10 mouse cellular contexts compared by ENCODE assay signal in genomic region chr17:51321025-51321424, GRCm38 (mm10).
DNase-seq lines count a peak whose midpoint lies in the region; ATAC-seq and TF ChIP-seq lines count a peak whose summit lies in the region.
"Had no signal": no experiment of that assay in that cellular context is flagged by ENCODE, and none has a peak within 500 bp of the region (broad histone marks: within the 10 kb centered on the region; RNA-seq: fewer than 3 reads in every experiment).

No protein-coding gene starts in this region.

- no peaks in the 10 kb centered on the region for H3K36me3 ChIP-seq in forebrain, postnatal 0 days (ENCODE audit: insufficient read depth)
- no peaks in the 10 kb centered on the region for H3K36me3 ChIP-seq in midbrain, postnatal 0 days (ENCODE audit: insufficient read depth, low read length)
- no peaks in the 10 kb centered on the region for H3K36me3 ChIP-seq in liver, embryonic 11.5 days (ENCODE audit: control insufficient read depth, insufficient read depth, low read length)
- H3K36me3 ChIP-seq: heart, embryonic 13.5 days; limb, embryonic 12.5 days had no signal

- no peaks in the 10 kb centered on the region for H3K9me3 ChIP-seq in forebrain, postnatal 0 days (ENCODE audit: low read length)
- no peaks in the 10 kb centered on the region for H3K9me3 ChIP-seq in midbrain, postnatal 0 days (ENCODE audit: low read length)
- H3K9me3 ChIP-seq in liver, embryonic 11.5 days (ENCODE audit: control insufficient read depth, low read length): no peaks in the 10 kb centered on the region
- H3K9me3 ChIP-seq: heart, embryonic 13.5 days; limb, embryonic 12.5 days had no signal

- no peak overlapping the region for H3K9ac ChIP-seq in forebrain, postnatal 0 days
- no peak overlapping the region for H3K9ac ChIP-seq in midbrain, postnatal 0 days (replicated peaks; ENCODE audit: low read length, poor library complexity, severe bottlenecking)
- no peak overlapping the region for H3K9ac ChIP-seq in liver, embryonic 11.5 days (ENCODE audit: low read depth, low read length)
- H3K9ac ChIP-seq: heart, embryonic 13.5 days; limb, embryonic 12.5 days had no signal

- peak; percentile 66 for ATAC-seq in forebrain, postnatal 0 days
- ATAC-seq in midbrain, postnatal 0 days (ENCODE audit: low FRiP score): no peak
- ATAC-seq in liver, embryonic 11.5 days (replicated peaks; ENCODE audit: low FRiP score): no peak

- H3K27me3 ChIP-seq in forebrain, postnatal 0 days (ENCODE audit: insufficient read depth, low read length): no peaks in the 10 kb centered on the region
- no peaks in the 10 kb centered on the region for H3K27me3 ChIP-seq in midbrain, postnatal 0 days (ENCODE audit: insufficient read depth, low read length)
- no peaks in the 10 kb centered on the region for H3K27me3 ChIP-seq in liver, embryonic 11.5 days (replicated peaks; ENCODE audit: control insufficient read depth, insufficient read depth, low read length)
- H3K27me3 ChIP-seq: heart, embryonic 13.5 days; limb, embryonic 12.5 days had no signal

- 47% methylated on average over 5 of the region's 5 CpGs for WGBS in forebrain, postnatal 0 days
- WGBS in midbrain, postnatal 0 days: 59% methylated on average over 5 of the region's 5 CpGs
- WGBS in liver, embryonic 11.5 days: 81% methylated on average over 5 of the region's 5 CpGs

- no peak overlapping the region for H3K27ac ChIP-seq in forebrain, postnatal 0 days (ENCODE audit: low read depth, low read length)
- H3K27ac ChIP-seq in midbrain, postnatal 0 days (ENCODE audit: low read depth, low read length): no peak overlapping the region
- H3K27ac ChIP-seq in liver, embryonic 11.5 days (ENCODE audit: low read depth, low read length): no peak overlapping the region
- H3K27ac ChIP-seq: heart, embryonic 13.5 days; limb, embryonic 12.5 days had no signal

- H3K4me2 ChIP-seq in forebrain, postnatal 0 days (ENCODE audit: low read depth): no peak overlapping the region
- no peak overlapping the region for H3K4me2 ChIP-seq in midbrain, postnatal 0 days (ENCODE audit: low read depth, low read length, poor library complexity, severe bottlenecking)
- no peak overlapping the region for H3K4me2 ChIP-seq in liver, embryonic 11.5 days
- H3K4me2 ChIP-seq: heart, embryonic 13.5 days; limb, embryonic 12.5 days had no signal

- no peak for TF ChIP-seq CTCF in forebrain, postnatal 0 days (IDR thresholded peaks at IDR 0.05; ENCODE audit: low read depth)
- TF ChIP-seq CTCF in midbrain, postnatal 0 days (IDR thresholded peaks at IDR 0.05): no peak

- H3K4me1 ChIP-seq in forebrain, postnatal 0 days (ENCODE audit: insufficient read depth): no peaks in the 10 kb centered on the region
- H3K4me1 ChIP-seq in midbrain, postnatal 0 days (ENCODE audit: insufficient read depth, low read length): no peaks in the 10 kb centered on the region
- H3K4me1 ChIP-seq in liver, embryonic 11.5 days (replicated peaks; ENCODE audit: control insufficient read depth, insufficient read depth, low read length): no peaks in the 10 kb centered on the region
- H3K4me1 ChIP-seq: heart, embryonic 13.5 days had no signal

- no peak overlapping the region for H3K4me3 ChIP-seq in forebrain, postnatal 0 days (ENCODE audit: low read depth, low read length)
- no peak overlapping the region for H3K4me3 ChIP-seq in midbrain, postnatal 0 days (ENCODE audit: low read depth, low read length)
- no peak overlapping the region for H3K4me3 ChIP-seq in liver, embryonic 11.5 days (ENCODE audit: low read depth, low read length)
- H3K4me3 ChIP-seq: heart, embryonic 13.5 days; limb, embryonic 12.5 days had no signal

- peak; percentile 7 to 14 for DNase-seq in layer of hippocampus, postnatal 10 days (ENCODE audit: low spot score in 2 of 2)
- DNase-seq in layer of hippocampus, adult 9-11 months: no peak
- peak; percentile 5 to 14 for DNase-seq in cerebellum, adult 18-20 months
- DNase-seq in forebrain, postnatal 0 days: peak; percentile 33
- DNase-seq in midbrain, postnatal 0 days (ENCODE audit: low spot score): peak; percentile 50
- DNase-seq in liver, embryonic 11.5 days (ENCODE audit: low spot score): no peak
- DNase-seq in adrenal gland, adult (ENCODE audit: inconsistent age in 2 of 2, low spot score in 1 of 2): no peak
- no peak for DNase-seq in yolk sac, embryonic 10.5 days (ENCODE audit: low spot score)

Comparison
In these comparisons a context has a peak if more than half of its experiments do, and no peak if none do; other contexts are left out.
1. DNase-seq: peak in layer of hippocampus, postnatal 10 days (2 of 2), cerebellum, adult 18-20 months (2 of 2), forebrain, postnatal 0 days (single experiment) and midbrain, postnatal 0 days (single experiment); none in layer of hippocampus, adult 9-11 months (single experiment), liver, embryonic 11.5 days (single experiment), adrenal gland, adult (0 of 2) and yolk sac, embryonic 10.5 days (single experiment).